8 mouse cellular contexts compared by ENCODE assay signal in genomic region chr12:98746746-98747379, GRCm38 (mm10). TPM values are rescaled to one million over a fixed set of nuclear protein-coding genes. Genes with fewer than 3 reads are reported as not detected.
DNase-seq lines count a peak whose midpoint lies in the region; ATAC-seq and TF ChIP-seq lines count a peak whose summit lies in the region.

Gene Zc3h14, plus strand, starts transcription at chr12:98746964.

- TF ChIP-seq CTCF in lung, postnatal 0 days (IDR thresholded peaks at IDR 0.05), result peak; percentile 77

- no peaks in the 10 kb centered on the region for H3K27me3 ChIP-seq in hindbrain, embryonic 10.5 days (ENCODE audit: insufficient read depth, poor library complexity, severe bottlenecking)
- no peaks in the 10 kb centered on the region for H3K27me3 ChIP-seq in lung, postnatal 0 days (replicated peaks; ENCODE audit: insufficient read depth, low read length)

- WGBS in hindbrain, embryonic 10.5 days, result under 1% methylated on average over 87 of the region's 87 CpGs
- WGBS in lung, postnatal 0 days, result 4% methylated on average over 42 of the region's 87 CpGs

- peak within 1 kb of the TSS; percentile 90 for H3K4me3 ChIP-seq in hindbrain, embryonic 10.5 days
- H3K4me3 ChIP-seq in lung, postnatal 0 days (ENCODE audit: low read depth, low read length), result peak within 1 kb of the TSS; percentile 96

- peak within 1 kb of the TSS; percentile 76 for H3K9ac ChIP-seq in lung, postnatal 0 days (replicated peaks; ENCODE audit: low read depth)

- H3K9me3 ChIP-seq in hindbrain, embryonic 10.5 days, result no peaks in the 10 kb centered on the region
- no peaks in the 10 kb centered on the region for H3K9me3 ChIP-seq in lung, postnatal 0 days (ENCODE audit: low read length)

- DNase-seq in MEL-GATA-1-ER (ENCODE audit: extremely low read depth, low read depth), result peak; percentile 77
- DNase-seq in cerebellum, adult 8-10 months, result peak; percentile 93
- DNase-seq in hindbrain, embryonic 10.5 days (ENCODE audit: low spot score), result peak; percentile 93
- peak; percentile 93 for DNase-seq in layer of hippocampus, adult 9-11 months
- DNase-seq in lung, postnatal 0 days (ENCODE audit: low spot score), result peak; percentile 94
- peak; percentile 90 for DNase-seq in ovary, postnatal 14 days (ENCODE audit: low spot score)
- peak; percentile 97 for DNase-seq in thymus, postnatal 14 days

- ATAC-seq in frontal cortex, adult (ENCODE audit: low TSS enrichment), result peak; percentile 82
- ATAC-seq in lung, postnatal 0 days, result peak; percentile 94

- TF ChIP-seq EP300 in lung, postnatal 0 days (IDR thresholded peaks at IDR 0.05), result no peak

- peaks cover 11% of the 10 kb centered on the region; the same call in 1 of the 2 replicates for H3K36me3 ChIP-seq in hindbrain, embryonic 10.5 days
- no peaks in the 10 kb centered on the region for H3K36me3 ChIP-seq in lung, postnatal 0 days (ENCODE audit: insufficient read depth, low read length)

- H3K4me2 ChIP-seq in lung, postnatal 0 days (replicated peaks; ENCODE audit: low read depth, low read length), result peak within 1 kb of the TSS; percentile 72

- peaks cover 24% of the 10 kb centered on the region for H3K4me1 ChIP-seq in hindbrain, embryonic 10.5 days (replicated peaks)
- H3K4me1 ChIP-seq in lung, postnatal 0 days (ENCODE audit: insufficient read depth, low read depth, low read length), result no peaks in the 10 kb centered on the region

- H3K27ac ChIP-seq in hindbrain, embryonic 10.5 days, result peak within 1 kb of the TSS; percentile 98
- H3K27ac ChIP-seq in lung, postnatal 0 days (ENCODE audit: low read length), result peak within 1 kb of the TSS; percentile 88

RNA-seq across cellular contexts. Expression of gene Zc3h14, which starts in this region (rescaled TPM):
- 119 and 133 TPM in 2 replicates for polyA plus RNA-seq in hindbrain, embryonic 10.5 days (2016; fragmentation: Nextera tagmentation; extraction: Ambion mirVana)
- polyA plus RNA-seq in lung, postnatal 0 days (2015; fragmentation: Nextera tagmentation; extraction: Ambion mirVana), result 61.7 and 64.5 TPM in 2 replicates

Comparison
In these comparisons a context has a peak if more than half of its experiments do, and no peak if none do; other contexts are left out.
1. Peak in every context shown above with its lines: DNase-seq, ATAC-seq, H3K4me3 ChIP-seq and H3K27ac ChIP-seq.